Mouse (Mus musculus) layer of hippocampus, adult 2 months (tissue): ENCODE results near the gene Tmem41b. TPM values are rescaled to one million over a fixed set of nuclear protein-coding genes. Genes with fewer than 3 reads are reported as not detected.
"Not testable (repeated sequence)": the region's sequence is repeated elsewhere in the genome, so short reads cannot be mapped to it uniquely, and the experiment has no call there.

Experiments
- DNase-seq, 2 experiments: peaks; one replicate each; pipeline ENCODE4 v3.0.0; 2022; ENCODE audit warnings: low spot score in 2 of 2
- H3K27ac ChIP-seq: fragments of 200-600 bp; 2 replicates; pipeline ENCODE4 v1.8.1; 2022
- H3K4me3 ChIP-seq: fragments of 200-600 bp; 2 replicates; pipeline ENCODE4 v1.8.1; 2022; ENCODE audit warnings: mild to moderate bottlenecking
- CTCF ChIP-seq: fragments of 200-600 bp; conservative IDR thresholded peaks from 2 replicates; pipeline ENCODE4 v1.8.1; 2022; ENCODE audit warnings: antibody characterized with exemption, mild to moderate bottlenecking, moderate library complexity
- total RNA-seq, 2 experiments: library from RNA; stranded (reverse); gene quantifications; 2 replicates each; pipeline ENCODE4 v1.2.3; 2021

Tmem41b gene
- total RNA-seq, 2 experiments from 2014 or later, result 43.9 to 45.3 TPM

GRCm38 (mm10) chr7:110002968-110003367 is 16.2 kb upstream of the Tmem41b start:
- H3K4me3 ChIP-seq, result peak overlapping the region; percentile 49
- peak overlapping the region; percentile 46; the same call in 1 of the 2 replicates for H3K27ac ChIP-seq
- peak; percentile 15 to 20 for DNase-seq
- TF ChIP-seq CTCF, result no peak

GRCm38 (mm10) chr7:110002092-110002491 is 15.4 kb upstream of the Tmem41b start:
- TF ChIP-seq CTCF, result no peak
- no peak overlapping the region for H3K4me3 ChIP-seq
- no peak for DNase-seq
- H3K27ac ChIP-seq, result no peak overlapping the region

- no peak for TF ChIP-seq CTCF
- DNase-seq, result no peak
- Histone ChIP-seq H3K27ac (no peak overlapping the region), H3K4me3 (no peak overlapping the region)
Observed at GRCm38 (mm10) chr7:109998388-109998787, 11.7 kb upstream of the Tmem41b start.

DNA sequence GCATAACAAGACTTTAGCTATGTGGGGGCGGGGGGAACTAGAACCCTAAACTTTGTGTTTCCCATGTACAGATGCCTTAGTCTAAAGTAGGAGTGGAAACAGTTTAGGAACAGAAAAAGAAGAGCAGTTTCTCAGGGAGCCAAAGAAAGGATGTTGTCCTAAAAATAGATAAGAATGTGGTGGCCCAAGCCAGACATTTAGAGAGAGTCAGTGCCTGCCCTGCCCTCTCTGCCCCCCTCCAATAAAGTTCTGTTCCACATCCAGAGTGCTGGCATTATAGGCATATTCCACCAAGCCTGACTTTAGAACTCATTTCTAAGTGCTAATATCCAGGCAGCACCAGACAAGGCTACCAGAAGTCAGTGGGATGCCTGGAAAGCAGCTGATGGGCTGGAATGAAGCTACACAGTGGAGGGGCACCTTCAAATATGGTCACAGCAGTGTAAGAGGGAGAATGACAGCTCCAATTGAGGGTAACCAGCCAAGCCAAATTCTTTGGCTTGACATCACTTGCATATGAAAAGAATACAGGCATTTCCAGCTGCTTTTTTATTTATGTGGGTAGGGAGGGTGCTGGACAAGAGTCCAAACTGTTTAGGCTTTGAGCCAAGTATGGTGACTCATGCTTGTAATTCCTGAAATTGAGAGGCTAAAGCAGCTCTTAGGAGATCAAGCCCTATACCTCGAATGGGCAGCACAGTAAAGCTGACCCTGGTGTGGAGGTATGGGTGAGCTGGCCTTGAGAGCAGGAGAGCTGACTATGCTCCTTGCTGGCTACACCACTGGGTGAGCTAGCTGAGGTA is 6.6 kb upstream of the Tmem41b start:
- H3K27ac ChIP-seq, result peak overlapping the region; percentile 23; the same call in 1 of the 2 replicates
- no peak for TF ChIP-seq CTCF
- no peak overlapping the region for H3K4me3 ChIP-seq
- DNase-seq, result no peak

DNA sequence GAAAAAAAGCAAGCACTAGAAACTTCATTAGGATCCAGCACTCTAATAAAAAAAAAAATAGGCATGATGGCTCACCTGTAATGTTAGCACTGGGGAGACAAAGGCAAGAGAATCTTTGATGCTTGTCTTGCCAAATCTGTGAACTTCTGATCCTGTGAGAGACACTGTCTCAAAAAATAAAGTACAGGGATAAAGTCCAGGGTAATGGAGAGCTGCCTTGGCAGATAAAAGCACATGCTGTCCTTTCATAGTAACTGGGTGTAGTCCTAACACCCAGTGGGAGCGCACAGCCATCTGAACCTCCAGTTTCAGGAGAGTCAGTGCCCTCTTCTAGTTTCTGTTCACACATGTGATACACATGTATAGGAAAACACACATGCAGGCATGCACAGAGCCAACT is 4.6 kb upstream of the Tmem41b start:
- H3K27ac ChIP-seq, result no peak overlapping the region
- no peak overlapping the region for H3K4me3 ChIP-seq
- no peak for DNase-seq
- no peak for TF ChIP-seq CTCF

DNA sequence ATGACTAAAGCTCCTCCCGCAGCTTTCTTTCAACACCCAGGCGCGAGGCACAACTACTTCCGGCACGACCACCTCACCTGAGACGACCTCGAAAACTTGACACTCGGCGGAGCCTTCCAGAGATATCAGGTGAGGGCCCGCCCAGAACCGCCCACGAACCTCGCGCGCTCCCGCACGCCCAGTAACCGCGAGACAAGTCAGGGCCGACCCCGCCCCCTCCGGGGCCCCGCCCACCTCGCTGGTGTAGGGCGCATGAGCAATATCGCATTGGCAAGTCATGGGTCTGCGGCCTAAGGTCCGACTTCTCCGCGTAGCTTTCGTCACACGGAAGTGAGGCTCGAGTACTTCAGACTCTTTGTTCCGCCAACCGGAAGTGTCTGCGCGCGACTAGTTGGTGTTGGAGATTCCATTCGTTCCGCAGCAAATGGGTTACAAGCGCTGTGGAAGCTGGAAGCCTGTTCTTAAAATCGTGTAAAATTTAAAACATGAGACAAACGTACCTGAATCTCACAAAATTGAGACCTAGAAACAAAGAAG is 528 bp downstream of the Tmem41b start:
- TF ChIP-seq CTCF, result no peak
- H3K4me3 ChIP-seq, result peak overlapping the region; percentile 78
- peak overlapping the region; percentile 90 for H3K27ac ChIP-seq
- peak; percentile 98 to 99 for DNase-seq

GRCm38 (mm10) chr7:109985661-109986132 is 1.0 kb downstream of the Tmem41b start:
- no peak for TF ChIP-seq CTCF
- Histone ChIP-seq H3K4me3 (peak overlapping the region; percentile 78), H3K27ac (peak overlapping the region; percentile 90)
- no peak for DNase-seq

GRCm38 (mm10) chr7:109984608-109985007 is 2.1 kb downstream of the Tmem41b start:
- not testable (repeated sequence) for DNase-seq, H3K4me3 ChIP-seq, H3K27ac ChIP-seq

DNA sequence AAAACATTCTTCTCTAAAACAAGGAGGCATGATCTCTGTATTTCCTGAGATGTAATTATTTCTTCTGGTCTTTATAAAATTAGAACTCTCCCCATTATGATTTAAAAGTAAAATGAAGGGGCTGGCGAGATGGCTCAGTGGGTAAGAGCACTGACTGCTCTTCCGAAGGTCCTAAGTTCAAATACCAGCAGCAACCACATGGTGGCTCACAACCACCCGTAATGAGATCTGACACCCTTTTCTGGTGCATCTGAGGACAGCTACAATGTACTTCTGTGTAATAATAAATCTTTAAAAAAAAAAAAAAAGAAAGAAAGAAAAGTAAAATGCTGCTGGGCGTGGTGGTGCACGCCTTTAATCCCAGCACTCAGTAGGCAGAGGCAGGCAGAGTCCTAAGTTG is 9.6 kb downstream of the Tmem41b start:
- DNase-seq, H3K4me3 ChIP-seq, H3K27ac ChIP-seq: not testable (repeated sequence)
- TF ChIP-seq CTCF, result peak; percentile 72

GRCm38 (mm10) chr7:109975966-109976715 is 10.6 kb downstream of the Tmem41b start:
- H3K27ac ChIP-seq, result no peak overlapping the region
- DNase-seq, result no peak
- no peak for TF ChIP-seq CTCF

DNA sequence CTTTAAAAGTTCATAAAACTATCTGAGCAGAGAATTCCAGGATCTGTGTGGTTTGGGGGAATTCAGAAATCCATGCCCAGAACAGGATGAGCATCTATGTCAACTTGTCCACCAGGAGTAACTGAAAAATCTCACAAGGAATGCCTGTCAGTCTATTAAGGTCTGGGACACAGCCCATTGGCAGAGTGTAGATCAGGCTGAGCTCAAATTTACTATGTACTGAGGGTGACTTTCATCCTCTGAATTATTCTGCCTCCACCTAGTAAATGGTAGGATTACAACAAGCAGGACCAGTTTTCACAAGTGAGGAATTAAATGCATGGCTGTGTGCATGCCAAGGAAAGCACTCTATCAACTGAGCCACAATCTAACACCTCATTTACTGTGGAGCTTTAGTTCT is 17.2 kb downstream of the Tmem41b start:
- no peak for DNase-seq
- Histone ChIP-seq H3K4me3 (no peak overlapping the region), H3K27ac (peak overlapping the region; percentile 80)
- 0 out of 2 replicates have a peak, but pooled peaks have one; percentile 4 for TF ChIP-seq CTCF

More at GRCm38 (mm10) chr7:109975966-109976715, 10.6 kb downstream of the Tmem41b start:
- no peak overlapping the region for H3K4me3 ChIP-seq

DNA sequence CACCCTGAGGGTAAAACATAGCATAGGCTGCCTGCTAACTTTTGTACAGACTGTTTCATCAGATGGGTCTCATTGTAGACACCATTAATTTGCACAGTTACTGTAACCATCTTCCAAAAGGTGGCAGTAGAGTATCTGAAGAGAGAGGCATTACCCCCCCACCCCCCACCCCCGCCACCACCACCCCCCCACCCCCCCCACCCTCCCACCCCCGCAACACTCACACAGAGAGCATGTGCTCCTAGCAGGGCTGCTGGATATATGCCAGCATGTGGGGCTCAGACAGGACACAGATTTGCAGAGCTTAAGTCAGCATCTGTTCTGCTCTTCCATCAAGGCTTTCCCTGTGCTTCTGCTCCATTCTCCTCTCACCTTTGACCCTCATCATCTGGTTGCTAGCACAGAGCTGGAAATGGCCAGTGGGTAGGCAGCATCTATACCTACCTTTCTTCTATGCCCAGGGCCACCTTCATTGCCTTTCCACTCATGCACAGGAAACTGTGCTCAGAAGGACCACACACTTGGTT is 17.7 kb downstream of the Tmem41b start:
- TF ChIP-seq CTCF, result peak; percentile 57
- H3K27ac ChIP-seq, result peak overlapping the region; percentile 84
- DNase-seq, result peak; percentile 44 to 53
- H3K4me3 ChIP-seq, result no peak overlapping the region
